Mouse (Mus musculus): ENCODE results near the gene Chrnb1.

Chrnb1 gene

GRCm38 (mm10) chr11:69795168-69795982 lies at the start of gene Chrnb1:
Chrnb1 (minus strand) TSS chr11:69795943.
- DNase-seq (ENCODE audit: low spot score): peak; percentile 81

- DNase-seq (ENCODE audit: low spot score): no peak
Measured at GRCm38 (mm10) chr11:69838714-69839104, 43.0 kb upstream of the Chrnb1 start.

GRCm38 (mm10) chr11:69837952-69838713 lies 42.4 kb upstream of the Chrnb1 start, which contains the start of gene Tmem256:
Tmem256 (plus strand) TSS chr11:69838514.
- peak; percentile 98 for DNase-seq (ENCODE audit: low spot score)

- no peak for DNase-seq (ENCODE audit: low spot score)
Measured at GRCm38 (mm10) chr11:69837604-69837951, 41.8 kb upstream of the Chrnb1 start, which contains the start of gene Nlgn2. Nlgn2 (minus strand) TSS chr11:69837784.

- no peak for DNase-seq (ENCODE audit: low spot score)
Measured at GRCm38 (mm10) chr11:69836703-69837576, 41.2 kb upstream of the Chrnb1 start.

- DNase-seq (ENCODE audit: low spot score): no peak
Measured at GRCm38 (mm10) chr11:69835966-69836335, 40.2 kb upstream of the Chrnb1 start.

GRCm38 (mm10) chr11:69835326-69835965 lies 39.7 kb upstream of the Chrnb1 start:
- no peak for DNase-seq (ENCODE audit: low spot score)

- DNase-seq (ENCODE audit: low spot score): no peak
Measured at GRCm38 (mm10) chr11:69834001-69834549, 38.3 kb upstream of the Chrnb1 start.

GRCm38 (mm10) chr11:69833554-69833953 lies 37.8 kb upstream of the Chrnb1 start:
- no peak for DNase-seq (ENCODE audit: low spot score)

GRCm38 (mm10) chr11:69828832-69829231 lies 33.1 kb upstream of the Chrnb1 start:
- DNase-seq (ENCODE audit: low spot score): no peak

- no peak for DNase-seq (ENCODE audit: low spot score)
Measured at GRCm38 (mm10) chr11:69823456-69823855, 27.7 kb upstream of the Chrnb1 start.

GRCm38 (mm10) chr11:69822080-69822479 lies 26.3 kb upstream of the Chrnb1 start, which contains the start of gene Spem1:
Spem1 (minus strand) TSS chr11:69822180.
- DNase-seq (ENCODE audit: low spot score): no peak

GRCm38 (mm10) chr11:69818871-69819270 lies 23.1 kb upstream of the Chrnb1 start:
- no peak for DNase-seq (ENCODE audit: low spot score)

- DNase-seq (ENCODE audit: low spot score): no peak
Measured at GRCm38 (mm10) chr11:69818365-69818764, 22.6 kb upstream of the Chrnb1 start, which contains the start of gene Spem2. Spem2 (minus strand) TSS chr11:69818465.

- DNase-seq (ENCODE audit: low spot score): no peak
Measured at GRCm38 (mm10) chr11:69816520-69816919, 20.8 kb upstream of the Chrnb1 start.

GRCm38 (mm10) chr11:69815155-69815554 lies 19.4 kb upstream of the Chrnb1 start, which contains the start of gene Gm39566:
Gm39566 (minus strand) TSS chr11:69815298.
- no peak for DNase-seq (ENCODE audit: low spot score)

GRCm38 (mm10) chr11:69810280-69810679 lies 14.5 kb upstream of the Chrnb1 start:
- DNase-seq (ENCODE audit: low spot score): no peak

- DNase-seq (ENCODE audit: low spot score): no peak
Measured at GRCm38 (mm10) chr11:69807641-69808040, 11.9 kb upstream of the Chrnb1 start.

GRCm38 (mm10) chr11:69806378-69806777 lies 10.6 kb upstream of the Chrnb1 start:
- no peak for DNase-seq (ENCODE audit: low spot score)

GRCm38 (mm10) chr11:69804972-69805909 lies 9.5 kb upstream of the Chrnb1 start, which contains the start of gene Tmem102:
Tmem102 (minus strand) TSS chr11:69805624.
- no peak for DNase-seq (ENCODE audit: low spot score)
